Mouse (Mus musculus): ENCODE results near the gene Fbxw24.
"Not testable (repeated sequence)": the region's sequence is repeated elsewhere in the genome, so short reads cannot be mapped to it uniquely, and the experiment has no call there.

Fbxw24 gene

GRCm38 (mm10) chr9:109625957-109626356, at the start of gene Fbxw24:
Gene Fbxw24, minus strand, starts transcription at chr9:109626057.
- in situ Hi-C loops (cut with MboI, MseI) = not testable (repeated sequence)

GRCm38 (mm10) chr9:109664552-109664951, 38.7 kb upstream of the Fbxw24 start, which contains the start of gene Fbxw25:
Gene Fbxw25, minus strand, starts transcription at chr9:109664652.
- in situ Hi-C loops (cut with MboI, MseI) = not testable (repeated sequence)

GRCm38 (mm10) chr9:109606837-109607236, 19.0 kb downstream of the Fbxw24 start:
- in situ Hi-C loops (cut with MboI, MseI) = not testable (repeated sequence)

DNA sequence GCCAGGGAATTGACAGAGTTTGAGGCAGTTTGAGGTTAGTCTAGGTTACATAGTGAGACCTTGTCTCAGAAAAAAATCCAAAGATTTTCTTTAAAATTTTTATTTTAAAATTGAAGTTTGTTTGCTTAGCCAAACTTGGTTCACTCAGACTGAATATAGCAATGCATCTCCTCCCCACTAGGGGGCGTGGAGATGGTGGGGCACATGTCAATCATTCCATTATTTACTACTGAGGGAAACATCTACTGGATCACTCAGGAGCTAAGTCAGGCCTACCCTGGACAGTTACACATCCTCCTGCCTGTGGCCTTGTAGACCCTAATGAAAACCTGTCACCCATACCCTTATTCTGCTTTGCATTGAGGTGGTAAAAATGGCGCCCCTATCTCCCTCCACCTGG, 23.7 kb downstream of the Fbxw24 start:
- in situ Hi-C loops (cut with MboI, MseI) = not testable (repeated sequence)

- in situ Hi-C loops (cut with MboI, MseI) = no loop called here
Measured at GRCm38 (mm10) chr9:109597226-109597625, 28.6 kb downstream of the Fbxw24 start.

GRCm38 (mm10) chr9:109594866-109595265, 31.0 kb downstream of the Fbxw24 start:
- in situ Hi-C loops (cut with MboI, MseI) = no loop called here

GRCm38 (mm10) chr9:109568162-109568561, 57.7 kb downstream of the Fbxw24 start, which contains the start of gene Fbxw15:
Gene Fbxw15, minus strand, starts transcription at chr9:109568262.
- in situ Hi-C loops (cut with MboI, MseI) = not testable (repeated sequence)

DNA sequence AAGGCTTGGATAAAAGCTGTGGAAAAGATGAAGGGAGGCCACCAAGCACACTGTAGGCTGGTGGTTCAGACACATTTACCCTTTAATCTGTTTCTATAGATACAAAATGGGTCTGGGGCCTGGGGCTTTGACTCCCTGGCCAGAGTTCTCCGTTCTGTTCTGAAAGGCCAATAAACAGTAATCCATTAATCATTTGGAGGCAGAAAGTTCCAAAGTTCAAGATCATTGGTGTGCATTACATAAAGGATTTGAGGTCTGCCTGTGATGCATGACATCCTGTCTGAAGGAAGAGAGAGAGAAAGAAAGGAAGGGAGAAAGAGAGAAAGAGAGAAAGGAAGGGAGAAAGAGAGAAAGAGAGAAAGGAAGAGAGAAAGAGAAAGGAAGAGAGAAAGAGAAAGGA, 60.3 kb downstream of the Fbxw24 start:
- in situ Hi-C loops (cut with MboI, MseI) = no loop called here

- in situ Hi-C loops (cut with MboI, MseI) = not testable (repeated sequence)
Measured at GRCm38 (mm10) chr9:109562106-109562505, 63.8 kb downstream of the Fbxw24 start.

DNA sequence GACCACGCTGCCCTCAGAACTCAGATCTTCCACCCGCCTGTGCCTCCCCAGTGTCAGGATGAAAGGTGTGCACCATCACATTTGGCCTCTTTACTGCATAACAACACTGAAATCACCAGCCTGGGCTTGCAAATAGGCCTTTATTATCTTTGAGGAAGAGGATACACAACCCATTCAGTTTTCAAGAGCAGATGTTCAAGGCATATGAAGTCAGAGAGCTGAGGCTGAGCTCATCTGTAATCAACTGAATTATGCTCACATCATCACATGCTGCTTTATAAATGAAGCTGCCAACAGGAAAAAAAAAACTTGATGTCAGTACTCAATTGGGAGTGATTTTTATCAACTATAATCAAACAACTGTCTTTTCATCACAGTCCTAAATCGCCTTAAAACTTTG, 73.4 kb downstream of the Fbxw24 start:
- in situ Hi-C loops (cut with MboI, MseI) = no loop called here

All from T-helper 2 cell (primary cell).